Mouse (Mus musculus) megakaryocyte-erythroid progenitor cell, adult 5-6 weeks (primary cell): ENCODE data around the gene Wnt5b. TPM values are rescaled to one million over a fixed set of nuclear protein-coding genes. Genes with fewer than 3 reads are reported as not detected.
A peak's percentile ranks its signal among the peaks of the same experiment; 100 is the strongest.

ENCODE experiments used
- ATAC-seq: replicated peaks from 2 replicates; pipeline ENCODE4 v1.8.0; 2016; ENCODE audit warnings: mild to moderate bottlenecking, inconsistent platforms; ENCODE audit not compliant: severe bottlenecking, poor library complexity, low FRiP score, low TSS enrichment
- total RNA-seq, 2 experiments: library from RNA; stranded (forward) in 1 of 2; stranded (reverse) in 1 of 2; fragments of 200-1000, 215-1000 nt in 1 of 2; fragments of >200 nt in 1 of 2; fragmentation: Nextera tagmentation in 1 of 2; gene quantifications; 2 replicates each; pipeline ENCODE4 v1.2.3; 2014 to 2017

Wnt5b gene
- total RNA-seq, 2 experiments from 2014 or later = not detected

DNA sequence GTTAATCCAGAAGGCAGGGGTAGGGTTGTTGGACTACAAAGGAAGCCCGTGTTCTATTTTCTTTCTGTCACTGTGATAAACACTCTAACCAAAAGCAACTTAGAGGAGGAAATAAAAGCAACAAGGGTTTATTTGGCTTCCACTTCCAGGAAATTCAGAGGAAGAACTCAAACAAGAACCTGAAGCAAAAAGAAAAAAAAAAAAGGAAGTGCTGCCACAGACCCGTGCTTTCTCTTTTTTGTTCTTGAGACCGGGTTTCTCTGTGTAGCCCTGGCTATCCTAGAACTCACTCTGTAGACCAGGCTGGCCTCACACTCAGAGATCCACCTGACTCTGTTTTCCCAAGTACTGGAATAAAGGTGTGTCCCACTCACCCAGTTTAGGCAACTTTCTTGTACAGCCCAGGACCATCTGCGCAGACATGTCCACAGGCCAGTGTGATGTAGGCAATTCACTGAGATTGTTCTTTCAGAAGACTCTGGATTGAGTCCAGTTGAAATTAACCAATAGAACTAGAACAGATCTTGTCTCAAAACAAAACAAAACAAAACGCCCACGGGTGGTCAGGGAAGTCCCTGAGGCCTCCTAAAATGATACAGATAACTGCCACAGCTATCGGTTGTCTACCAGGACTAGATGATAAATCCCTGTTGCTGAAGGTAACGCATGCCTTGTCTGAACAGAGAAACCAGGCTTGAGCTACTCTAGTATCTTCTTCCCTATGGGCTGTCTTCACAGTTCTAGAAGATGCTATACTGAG is 142.4 kb downstream of the Wnt5b start:
- no peak; the same call in 1 of the 2 replicates for ATAC-seq

DNA sequence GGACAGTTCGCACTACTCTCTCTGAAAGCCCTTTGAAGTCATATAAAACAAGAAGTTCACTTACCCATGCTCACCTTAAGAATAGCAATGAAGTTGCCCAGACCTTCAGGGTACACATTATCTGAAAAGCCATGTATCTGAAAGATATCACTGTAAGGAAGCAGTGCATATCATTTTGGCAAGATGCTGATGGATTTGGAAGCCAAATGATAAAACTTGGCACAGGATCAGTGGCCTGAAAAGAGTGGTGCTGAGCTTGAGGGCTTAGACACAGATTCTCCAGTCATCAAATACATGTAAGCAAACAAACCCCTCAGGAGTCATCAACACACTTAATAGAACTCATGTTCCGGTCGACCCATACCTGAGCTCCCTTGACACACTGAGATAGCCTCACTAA is 143.5 kb downstream of the Wnt5b start:
- no peak for ATAC-seq

DNA sequence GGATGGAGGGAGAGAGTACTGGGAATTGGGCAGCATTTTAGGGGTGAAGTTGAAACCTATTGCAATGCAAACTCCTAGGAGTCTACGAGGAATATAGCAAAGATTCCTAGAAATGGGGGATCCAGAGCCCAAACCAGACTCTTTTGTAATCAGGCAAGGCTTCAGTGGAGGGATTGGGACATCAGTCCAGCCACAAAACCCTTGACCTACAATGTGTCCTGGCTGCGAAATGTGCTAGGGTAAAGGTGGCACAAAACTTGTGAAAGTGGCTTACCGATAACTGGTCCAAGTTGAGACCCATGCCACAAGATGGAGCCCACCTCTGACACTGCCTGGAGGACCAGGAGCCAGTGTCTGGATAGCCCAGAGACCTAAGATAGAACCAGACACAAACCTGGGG is 144.8 kb downstream of the Wnt5b start:
- no peak for ATAC-seq

DNA sequence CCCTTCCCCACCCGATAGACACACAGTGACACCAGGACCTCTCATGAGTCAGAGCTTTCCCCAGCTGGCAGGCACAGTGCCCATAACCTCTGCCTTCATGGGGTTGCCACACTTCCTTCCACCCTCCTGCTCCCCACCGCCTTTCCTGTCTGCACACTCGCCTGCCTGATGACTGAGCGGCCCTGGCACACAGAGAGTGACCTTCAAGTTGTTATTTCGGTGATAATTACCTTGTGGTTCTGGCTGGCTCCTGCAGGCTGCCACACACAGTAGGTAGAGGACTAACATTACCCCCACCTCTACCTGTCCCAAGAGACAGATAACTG is 147.9 kb downstream of the Wnt5b start:
- ATAC-seq = peak; percentile 83

DNA sequence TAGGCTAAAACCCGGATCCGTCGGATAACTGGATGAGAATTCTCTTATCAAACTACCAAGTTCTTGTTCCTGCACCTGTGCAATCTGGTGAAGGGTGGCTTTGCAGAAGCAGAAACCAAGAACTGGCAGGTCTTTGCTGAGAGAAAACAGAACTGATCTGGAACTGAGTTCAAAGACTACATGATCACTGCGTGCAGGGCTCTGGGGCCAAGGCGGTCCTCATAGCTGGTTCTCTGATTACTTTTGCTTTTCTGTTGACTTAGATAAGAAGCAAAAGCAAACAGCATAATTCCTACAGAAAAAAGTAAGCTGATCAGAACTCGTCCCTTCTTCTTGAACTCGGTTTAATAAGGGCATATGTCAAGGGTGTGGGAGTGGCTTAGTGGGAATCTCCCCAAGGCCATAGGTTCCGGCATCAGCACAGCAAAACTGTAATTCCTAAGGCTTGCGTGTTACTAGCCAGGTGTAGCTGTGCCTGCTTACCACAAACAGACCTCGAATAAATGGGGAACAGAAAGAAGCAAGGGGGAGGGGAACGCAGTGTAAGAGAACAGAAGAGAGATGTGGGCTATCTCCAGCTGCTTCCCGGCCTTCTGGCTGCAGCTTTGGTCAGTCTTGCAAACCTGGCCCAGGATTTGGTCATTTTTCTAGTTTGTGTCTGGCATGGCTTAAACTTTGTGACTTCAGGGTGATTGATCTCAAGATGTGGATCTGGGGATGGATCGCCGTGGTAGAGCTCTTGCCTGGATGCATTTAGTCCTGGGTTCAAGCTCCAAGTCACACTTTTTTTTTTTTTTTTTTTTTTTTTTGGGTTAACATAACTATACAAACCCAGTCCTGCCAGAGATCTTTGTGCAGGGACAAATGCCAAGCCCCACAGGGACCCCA is 148.5 kb downstream of the Wnt5b start:
- peak; percentile 73 for ATAC-seq

DNA sequence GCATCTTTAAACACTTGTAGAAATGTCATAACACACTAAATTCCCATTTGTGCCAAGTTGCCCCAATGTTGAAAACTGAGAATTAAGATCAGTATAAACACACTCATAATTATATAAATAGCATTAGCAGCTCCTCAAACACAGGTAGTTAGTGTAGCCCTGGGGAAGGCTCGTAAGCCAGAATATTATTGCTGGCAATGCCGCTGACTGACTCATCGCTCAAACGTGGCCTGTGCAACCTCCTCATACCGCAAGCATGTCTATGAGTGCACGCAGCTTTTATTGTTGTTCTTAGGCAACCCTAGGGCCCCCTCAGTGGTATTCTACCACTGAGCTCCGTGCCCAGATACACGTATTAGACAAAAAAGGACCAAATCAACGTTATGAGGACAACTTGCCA is 151.3 kb downstream of the Wnt5b start:
- no peak for ATAC-seq

DNA sequence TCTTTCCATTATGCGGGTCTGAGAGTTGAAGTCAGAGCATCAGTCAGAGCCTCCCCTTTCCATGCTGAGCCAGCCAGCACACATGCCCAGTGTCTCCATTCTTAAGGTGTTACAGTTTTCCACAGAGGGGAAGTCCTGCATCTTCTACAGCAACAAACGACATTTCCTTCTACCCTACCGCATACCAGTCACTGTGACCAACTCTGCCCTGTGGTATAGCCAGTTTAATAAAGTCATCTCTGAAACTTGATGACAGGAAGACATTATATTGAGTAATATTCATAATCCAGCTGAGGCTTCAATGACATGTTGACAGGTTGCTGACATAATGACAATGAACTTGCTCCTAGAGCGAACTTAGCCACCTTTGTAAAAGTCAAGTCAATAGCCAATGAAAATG is 153.4 kb downstream of the Wnt5b start:
- no peak for ATAC-seq

DNA sequence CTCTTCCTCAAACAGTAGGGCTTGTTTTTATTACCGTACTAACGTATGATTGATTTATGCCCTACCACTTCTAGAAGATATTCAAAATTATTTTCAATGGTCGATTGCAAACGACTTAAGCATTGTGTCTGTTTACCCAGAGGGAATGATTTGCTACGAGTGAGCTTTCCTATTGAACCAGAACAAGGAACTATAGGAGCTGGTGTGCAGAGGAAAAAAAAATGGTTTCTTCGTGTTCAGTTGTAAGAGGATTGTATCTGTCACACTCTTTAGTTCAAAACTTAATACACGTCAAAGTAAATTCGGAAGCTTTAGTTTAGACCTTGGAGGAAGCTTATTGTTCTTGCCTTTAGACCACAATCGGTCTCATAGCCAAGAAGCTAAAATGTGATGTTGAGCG is 155.1 kb downstream of the Wnt5b start:
- ATAC-seq = peak; percentile 15; the same call in 1 of the 2 replicates

DNA sequence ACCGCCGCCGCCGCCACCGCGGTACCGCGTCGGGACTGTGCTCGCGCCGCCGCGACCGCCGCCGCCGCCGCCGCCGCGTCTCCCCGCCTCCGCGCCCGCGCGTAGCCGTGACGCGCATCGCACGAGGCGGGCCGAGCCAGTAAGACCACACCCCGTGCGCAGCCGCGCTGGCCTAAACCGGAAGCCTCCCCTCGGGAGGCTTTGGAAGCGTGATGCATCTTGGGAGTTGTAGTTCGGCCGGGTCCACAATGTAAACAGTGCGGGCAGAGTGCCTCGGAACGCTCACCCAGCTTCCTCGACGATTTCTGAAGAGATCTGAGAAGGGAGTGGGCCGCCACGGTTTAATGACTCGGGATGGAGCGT is 155.5 kb downstream of the Wnt5b start:
- ATAC-seq = peak; percentile 98

DNA sequence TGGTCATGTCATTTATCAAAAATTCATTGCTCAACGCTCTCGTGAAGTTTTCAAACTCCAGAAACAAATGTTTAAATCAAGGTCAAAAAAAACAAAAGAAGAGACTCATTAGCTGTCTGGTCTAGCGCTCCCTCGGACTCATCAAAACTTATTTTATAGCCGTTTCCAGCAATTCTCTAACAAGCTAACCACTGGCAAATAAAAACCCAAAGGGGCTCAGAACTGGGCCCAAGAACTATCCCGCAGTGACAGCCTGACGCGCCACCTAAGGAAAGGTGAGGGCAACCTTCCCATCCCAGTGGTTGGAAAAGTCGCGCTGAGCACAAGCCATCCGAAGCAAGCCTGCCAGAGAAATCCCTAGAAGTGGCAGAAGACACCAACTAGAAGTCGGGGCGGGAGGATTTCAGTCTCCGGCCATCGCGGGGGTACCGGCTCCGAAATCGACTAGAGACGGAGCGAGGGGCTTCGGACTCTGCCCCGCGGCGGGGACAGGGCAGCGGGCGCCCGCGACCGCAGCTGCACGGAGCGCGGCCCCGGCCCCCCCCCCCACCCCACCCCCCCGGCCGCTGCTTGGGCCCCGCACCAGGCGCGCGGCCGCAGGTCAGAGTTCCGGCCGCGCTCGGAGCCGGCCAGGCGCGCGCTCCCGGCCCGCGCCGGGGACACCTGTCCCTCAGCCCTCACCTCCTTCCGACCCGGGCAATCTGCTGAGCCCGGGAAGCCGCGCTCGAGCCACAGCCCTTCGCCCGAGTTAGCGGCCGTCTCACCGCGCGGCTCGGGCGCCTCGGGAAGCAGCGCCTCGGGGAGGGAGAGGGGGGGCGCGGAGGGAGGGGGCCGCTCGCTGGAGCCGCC is 156.1 kb downstream of the Wnt5b start:
- ATAC-seq = 0 out of 2 replicates have a peak, but pooled peaks have one; percentile 3

DNA sequence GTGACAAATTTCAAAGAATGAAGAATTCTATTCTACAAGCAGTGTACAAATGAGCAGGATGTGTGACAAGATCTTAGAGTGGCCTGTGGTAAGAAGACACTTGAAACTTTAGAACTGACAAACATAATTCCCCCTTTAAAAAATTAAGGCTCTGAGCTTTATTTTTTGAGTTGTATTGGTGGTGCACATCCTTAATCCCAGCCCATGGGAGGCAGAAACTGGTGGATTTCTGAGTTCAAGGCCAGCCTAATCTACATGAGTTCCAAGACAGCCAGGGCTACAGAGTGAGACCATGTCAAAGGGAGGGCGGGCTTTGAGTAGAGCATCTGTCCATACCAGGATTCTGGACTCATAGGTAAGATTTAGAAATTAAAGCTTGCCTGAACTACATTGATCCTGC is 157.3 kb downstream of the Wnt5b start:
- no peak for ATAC-seq

DNA sequence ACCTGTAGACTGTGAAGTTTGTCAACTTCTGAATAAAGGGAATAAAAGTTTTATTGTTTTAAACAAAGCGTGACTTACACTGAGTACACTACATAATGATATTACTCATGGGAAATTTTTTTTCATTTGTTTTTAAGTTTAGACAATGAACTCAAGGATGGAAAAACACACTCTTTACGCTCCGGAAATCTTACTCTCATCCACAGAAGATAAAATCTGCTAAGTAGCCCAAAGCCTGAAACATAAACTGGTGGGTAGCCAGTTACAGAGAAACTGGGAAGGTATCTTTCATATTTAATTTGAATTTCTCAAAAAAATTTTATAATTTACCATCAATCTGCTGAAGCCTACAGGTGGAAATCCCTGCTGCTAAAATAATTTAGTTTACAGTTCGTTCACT is 157.7 kb downstream of the Wnt5b start:
- no peak for ATAC-seq

DNA sequence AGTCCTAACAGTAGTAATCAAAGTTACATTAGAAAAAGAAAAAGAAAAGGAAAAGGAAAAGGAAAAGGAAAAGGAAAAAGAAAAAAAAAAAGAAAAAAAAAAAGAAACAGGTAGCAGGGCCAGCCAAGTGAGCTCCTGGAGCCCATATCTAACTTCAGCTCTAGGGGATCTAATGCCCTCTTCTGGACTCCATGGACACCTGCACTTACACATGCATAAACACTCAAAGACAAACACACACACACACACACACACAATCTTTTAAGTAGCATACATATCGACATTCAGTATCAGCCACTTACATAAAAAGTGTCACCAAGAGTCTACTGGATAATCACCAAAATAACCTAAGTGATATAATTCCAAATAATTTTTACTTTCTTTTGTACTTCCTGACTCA is 158.5 kb downstream of the Wnt5b start:
- no peak for ATAC-seq

Other genes starting within 250 kb of the Wnt5b start
- not detected in 2 replicates for gene Lrtm2, start 213.6 kb downstream of the Wnt5b start, total RNA-seq (2014; fragmentation: Nextera tagmentation)
- gene Lrtm2, start 213.6 kb downstream of the Wnt5b start, total RNA-seq (2017) = 0.38 TPM in 1 of 2 replicates, not detected in the other
- gene Adipor2, start 126.6 kb downstream of the Wnt5b start, total RNA-seq (2014; fragmentation: Nextera tagmentation) = 34.1 and 37.1 TPM in 2 replicates
- gene Adipor2, start 126.6 kb downstream of the Wnt5b start, total RNA-seq (2017) = 65.9 and 73.1 TPM in 2 replicates
- gene Fbxl14, start 64.7 kb downstream of the Wnt5b start, total RNA-seq (2014; fragmentation: Nextera tagmentation) = 31.8 and 40.4 TPM in 2 replicates
- 39.9 and 41.0 TPM in 2 replicates for gene Fbxl14, start 64.7 kb downstream of the Wnt5b start, total RNA-seq (2017)